Mouse (Mus musculus) heart, embryonic 10.5 days (tissue): ENCODE measurements around the gene Olfr1368. TPM values are rescaled to one million over a fixed set of nuclear protein-coding genes. Genes with fewer than 3 reads are reported as not detected.
"Not testable (repeated sequence)": the region's sequence is repeated elsewhere in the genome, so short reads cannot be mapped to it uniquely, and the experiment has no call there.

Source experiments
- DNase-seq: peaks from one replicate; pipeline ENCODE4 v3.0.0-alpha.2; 2017; ENCODE audit warnings: low spot score
- H3K27ac ChIP-seq: fragments of 300-500 bp; sonication (generic); 2 replicates; pipeline ENCODE4 v1.5.1; 2016; ENCODE audit warnings: mild to moderate bottlenecking
- H3K27me3 ChIP-seq: fragments of 300-500 bp; sonication (generic); 2 replicates; pipeline ENCODE4 v1.6.1; 2016; ENCODE audit warnings: mild to moderate bottlenecking; ENCODE audit not compliant: poor library complexity, insufficient read depth, severe bottlenecking
- H3K36me3 ChIP-seq: fragments of 300-500 bp; sonication (generic); 2 replicates; pipeline ENCODE4 v1.6.1; 2016; ENCODE audit warnings: mild to moderate bottlenecking, moderate library complexity
- H3K4me1 ChIP-seq: fragments of 300-500 bp; sonication (generic); 2 replicates; pipeline ENCODE4 v1.6.1; 2016; ENCODE audit warnings: mild to moderate bottlenecking
- H3K4me3 ChIP-seq: fragments of 300-500 bp; sonication (generic); 2 replicates; pipeline ENCODE4 v1.5.1; 2016; ENCODE audit warnings: mild to moderate bottlenecking, moderate library complexity
- H3K9me3 ChIP-seq: fragments of 300-500 bp; sonication (generic); 2 replicates; pipeline ENCODE4 v1.6.1; 2016; ENCODE audit warnings: mild to moderate bottlenecking, moderate library complexity
- WGBS: fragments of 180-500 bp; shearing (Covaris S2); methylation state at CpG from one replicate; pipeline ENCODE4 v1.1.7; 2016; 5-methylcytosine and 5-hydroxymethylcytosine counted together
- polyA plus RNA-seq: library from polyadenylated mRNA; unstranded; fragments of >200 nt; fragmentation: Nextera tagmentation; extraction: Ambion mirVana; gene quantifications from 2 replicates; pipeline ENCODE4 v1.2.1, GENCODE M21; 2016

Olfr1368 gene
- polyA plus RNA-seq, 1 experiment from 2014 or later = not detected

GRCm38 (mm10) chr13:21160657-21161590 lies 15.3 kb upstream of the Olfr1368 start:
- Histone ChIP-seq H3K4me3 (peak overlapping the region; percentile 72), H3K27me3 (no peaks in the 10 kb centered on the region), H3K36me3 (no peaks in the 10 kb centered on the region), H3K27ac (0 out of 2 replicates have a peak overlapping the region, but pooled peaks have one; percentile 75), H3K4me1 (no peaks in the 10 kb centered on the region), H3K9me3 (no peaks in the 10 kb centered on the region)
- peak; percentile 92 for DNase-seq
- WGBS = under 1% methylated on average over 32 of the region's 32 CpGs

GRCm38 (mm10) chr13:21160041-21160511 lies 14.4 kb upstream of the Olfr1368 start:
- DNase-seq = no peak
- Histone ChIP-seq H3K27ac (peak overlapping the region; percentile 75), H3K27me3 (no peaks in the 10 kb centered on the region), H3K4me1 (no peaks in the 10 kb centered on the region), H3K9me3 (no peaks in the 10 kb centered on the region), H3K4me3 (peak overlapping the region; percentile 72), H3K36me3 (no peaks in the 10 kb centered on the region)
- WGBS = under 1% methylated on average over 16 of the region's 16 CpGs

GRCm38 (mm10) chr13:21159475-21159819 lies 13.8 kb upstream of the Olfr1368 start:
- H3K36me3 ChIP-seq = no peaks in the 10 kb centered on the region
- H3K9me3 ChIP-seq = no peaks in the 10 kb centered on the region
- no peaks in the 10 kb centered on the region for H3K4me1 ChIP-seq
- H3K27me3 ChIP-seq = no peaks in the 10 kb centered on the region
- H3K27ac ChIP-seq = peak overlapping the region; percentile 57
- no peak for DNase-seq
- H3K4me3 ChIP-seq = peak overlapping the region; percentile 72
- 0% methylated on average over 15 of the region's 15 CpGs for whole genome bisulfite sequencing

GRCm38 (mm10) chr13:21158785-21159474 lies 13.3 kb upstream of the Olfr1368 start:
- WGBS = under 1% methylated on average over 19 of the region's 19 CpGs
- Histone ChIP-seq H3K4me1 (no peaks in the 10 kb centered on the region), H3K9me3 (no peaks in the 10 kb centered on the region), H3K4me3 (peak overlapping the region; percentile 72), H3K27me3 (no peaks in the 10 kb centered on the region), H3K36me3 (no peaks in the 10 kb centered on the region), H3K27ac (peak overlapping the region; percentile 57; the same call in 1 of the 2 replicates)
- DNase-seq = peak; percentile 93

GRCm38 (mm10) chr13:21158071-21158470 lies 12.4 kb upstream of the Olfr1368 start:
- Histone ChIP-seq H3K4me1 (no peaks in the 10 kb centered on the region), H3K4me3 (peak overlapping the region; percentile 72), H3K27ac (no peak overlapping the region), H3K36me3 (no peaks in the 10 kb centered on the region), H3K9me3 (no peaks in the 10 kb centered on the region), H3K27me3 (no peaks in the 10 kb centered on the region)
- DNase-seq = no peak
- WGBS = 5% methylated on average over 9 of the region's 9 CpGs

GRCm38 (mm10) chr13:21155888-21156287 lies 10.2 kb upstream of the Olfr1368 start:
- Histone ChIP-seq H3K27me3 (no peaks in the 10 kb centered on the region), H3K27ac (no peak overlapping the region), H3K36me3 (no peaks in the 10 kb centered on the region), H3K4me1 (no peaks in the 10 kb centered on the region), H3K9me3 (no peaks in the 10 kb centered on the region), H3K4me3 (no peak overlapping the region)
- 82% methylated on average over 5 of the region's 5 CpGs for WGBS
- DNase-seq = no peak

GRCm38 (mm10) chr13:21142421-21142820 lies 3.2 kb downstream of the Olfr1368 start:
- Histone ChIP-seq H3K4me1 (no peaks in the 10 kb centered on the region), H3K36me3 (no peaks in the 10 kb centered on the region), H3K4me3 (no peak overlapping the region), H3K27ac (no peak overlapping the region), H3K27me3 (peaks cover 6% of the 10 kb centered on the region; the same call in 1 of the 2 replicates), H3K9me3 (no peaks in the 10 kb centered on the region)
- 31% methylated on average over 8 of the region's 8 CpGs for WGBS
- DNase-seq = no peak

GRCm38 (mm10) chr13:21129339-21129738 lies 16.3 kb downstream of the Olfr1368 start, which contains the start of gene Olfr263:
Gene Olfr263, plus strand, starts transcription at chr13:21129639.
- not testable (repeated sequence) for H3K9me3 ChIP-seq, H3K27ac ChIP-seq, DNase-seq, H3K4me3 ChIP-seq, H3K4me1 ChIP-seq, H3K36me3 ChIP-seq, H3K27me3 ChIP-seq
- WGBS = 79% methylated on average over 3 of the region's 3 CpGs

- DNase-seq = no peak
- no peaks in the 10 kb centered on the region for H3K36me3 ChIP-seq
These were observed 31.5 kb downstream of the Olfr1368 start for GRCm38 (mm10) chr13:21114121-21114520.

GRCm38 (mm10) chr13:21111183-21111582 lies 34.5 kb downstream of the Olfr1368 start, which contains the start of gene Olfr1369-ps1:
Gene Olfr1369-ps1, plus strand, starts transcription at chr13:21111483.
- H3K27me3 ChIP-seq, H3K9me3 ChIP-seq, H3K4me1 ChIP-seq, H3K27ac ChIP-seq, H3K4me3 ChIP-seq, DNase-seq, H3K36me3 ChIP-seq: not testable (repeated sequence)
- WGBS = 76% methylated on average over 3 of the region's 3 CpGs

More at GRCm38 (mm10) chr13:21114121-21114520, 31.5 kb downstream of the Olfr1368 start:
- H3K27me3 ChIP-seq = no peaks in the 10 kb centered on the region
- no peak overlapping the region for H3K27ac ChIP-seq
- WGBS = 62% methylated on average over 4 of the region's 4 CpGs
- no peaks in the 10 kb centered on the region for H3K4me1 ChIP-seq
- no peaks in the 10 kb centered on the region for H3K9me3 ChIP-seq
- no peak overlapping the region for H3K4me3 ChIP-seq

GRCm38 (mm10) chr13:21110441-21110840 lies 35.2 kb downstream of the Olfr1368 start:
- Histone ChIP-seq H3K36me3 (no peaks in the 10 kb centered on the region), H3K4me3 (no peak overlapping the region)
- WGBS = 91% methylated on average over 6 of the region's 6 CpGs

GRCm38 (mm10) chr13:21109759-21110158 lies 35.9 kb downstream of the Olfr1368 start:
- Histone ChIP-seq H3K27ac (no peak overlapping the region), H3K9me3 (no peaks in the 10 kb centered on the region), H3K4me1 (no peaks in the 10 kb centered on the region), H3K36me3 (no peaks in the 10 kb centered on the region), H3K27me3 (no peaks in the 10 kb centered on the region), H3K4me3 (no peak overlapping the region)
- no peak for DNase-seq
- WGBS = 81% methylated on average over 3 of the region's 3 CpGs

More at GRCm38 (mm10) chr13:21110441-21110840, 35.2 kb downstream of the Olfr1368 start:
- Histone ChIP-seq H3K9me3 (no peaks in the 10 kb centered on the region), H3K27ac (no peak overlapping the region), H3K27me3 (no peaks in the 10 kb centered on the region), H3K4me1 (no peaks in the 10 kb centered on the region)
- no peak for DNase-seq
